Mouse (Mus musculus): ENCODE data around the gene 4930524J08Rik. TPM values are rescaled to one million over a fixed set of nuclear protein-coding genes. Genes with fewer than 3 reads are reported as not detected.

The 4930524J08Rik gene
- 1 to 10 TPM; 1.7 to 3.0 TPM for total RNA-seq (2023)

DNA sequence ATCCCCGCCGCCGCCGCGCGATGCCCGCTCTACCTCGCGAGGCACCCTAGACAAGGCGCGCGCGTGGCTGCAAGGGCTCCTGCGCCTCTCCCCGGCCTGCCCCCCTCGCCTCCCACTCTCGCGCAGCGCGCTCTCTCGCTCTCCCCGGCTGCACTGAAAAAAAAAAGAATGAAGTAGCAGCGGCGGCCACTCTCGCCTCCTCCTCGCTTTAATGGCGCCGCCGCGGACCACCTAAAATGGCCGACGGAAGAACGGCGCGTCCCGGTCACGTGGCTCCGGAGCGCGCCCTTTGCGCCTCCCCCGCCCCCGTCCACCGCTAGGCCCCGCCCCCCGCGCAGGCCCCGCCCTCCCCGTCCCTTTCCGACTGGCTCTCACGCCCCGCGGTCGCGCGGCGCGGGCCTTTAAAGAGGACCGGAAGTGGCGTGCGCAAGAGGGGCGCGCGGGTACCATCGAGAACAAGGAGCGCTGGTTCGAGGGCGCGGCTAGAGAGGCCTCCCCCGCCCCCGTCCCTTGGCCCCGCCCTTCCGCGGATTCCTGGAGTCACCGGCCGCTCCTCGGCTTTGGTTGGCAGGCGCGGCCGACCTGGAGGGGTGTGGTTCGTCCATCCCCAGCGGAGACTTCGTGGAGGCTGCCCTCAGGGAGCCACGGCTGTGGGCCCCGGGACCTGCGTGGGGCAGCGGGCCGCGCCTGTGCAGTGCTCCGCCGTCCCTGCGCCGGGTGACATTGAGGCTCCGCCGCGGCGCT is at the start of gene 4930524J08Rik, which contains the start of gene Hnrnpd:
TSS of gene 4930524J08Rik (plus strand) at position 363 of the 744 bp plus-strand sequence.
TSS of gene Hnrnpd (minus strand) at position 240 of the 744 bp plus-strand sequence.

Other genes with a start within 250 kb of the 4930524J08Rik start
- gene Rasgef1b, start 250.0 kb upstream of the 4930524J08Rik start, total RNA-seq (2023), result 100 to 1,000 TPM; 178 to 208 TPM
- gene Vamp9, start 72.8 kb upstream of the 4930524J08Rik start, total RNA-seq (2023), result not detected
- 100 to 1,000 TPM; 302 to 314 TPM for gene Hnrnpd, start 123 bp upstream of the 4930524J08Rik start, total RNA-seq (2023)
- gene Hnrnpdl, start 60.6 kb downstream of the 4930524J08Rik start, total RNA-seq (2023), result 100 to 1,000 TPM; 351 to 382 TPM
- gene Enoph1, start 60.9 kb downstream of the 4930524J08Rik start, total RNA-seq (2023), result 10 to 100 TPM; 22.7 to 25.0 TPM
- not detected for gene Tmem150c, start 180.7 kb downstream of the 4930524J08Rik start, total RNA-seq (2023)

Data from B cell, adult 67 days (primary cell).